Mouse (Mus musculus): ENCODE measurements around the gene Dnah7a.

DNA sequence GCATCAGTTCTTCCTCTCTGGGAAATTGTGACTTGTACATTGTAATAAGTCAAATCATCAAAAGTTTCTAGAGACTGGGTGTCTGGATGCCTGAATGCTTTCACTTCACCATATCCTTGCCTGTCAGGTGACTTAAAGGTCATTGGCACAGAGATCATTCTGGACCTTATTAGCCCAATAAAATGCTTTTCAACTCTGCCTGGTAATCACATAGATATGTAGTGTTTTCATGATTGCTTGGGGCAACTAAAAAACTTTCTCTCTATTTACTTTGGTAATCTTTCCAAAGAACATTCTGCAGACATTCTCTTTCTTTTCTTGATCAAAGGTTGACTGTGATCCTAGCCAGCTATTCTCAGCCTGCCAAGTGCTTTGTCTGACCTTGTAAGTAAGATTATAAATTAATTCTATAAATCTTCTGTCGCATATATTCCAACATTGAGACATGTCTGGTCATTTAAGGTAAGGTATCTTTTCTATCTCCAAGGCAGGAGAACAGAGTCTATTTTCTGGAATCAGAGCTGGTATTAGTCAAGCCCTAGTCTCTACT is 9.5 kb upstream of the Dnah7a start:
- no peak for TF ChIP-seq CTCF (IDR thresholded peaks at IDR 0.05; ENCODE audit: low read depth)
- no peak for TF ChIP-seq EP300 (IDR thresholded peaks at IDR 0.05; ENCODE audit: low read depth)
